Mouse (Mus musculus) thymus, postnatal 4 days (tissue): ENCODE data around the gene Mcrip2.

ENCODE experiments used
- DNase-seq: peaks from one replicate; pipeline ENCODE4 v3.0.0; 2021

Mcrip2 gene

GRCm38 (mm10) chr17:25863681-25864080, 4.9 kb downstream of the Mcrip2 start:
- no peak for DNase-seq

GRCm38 (mm10) chr17:25861704-25862612, 6.6 kb downstream of the Mcrip2 start:
- DNase-seq = no peak

GRCm38 (mm10) chr17:25860832-25861703, 7.5 kb downstream of the Mcrip2 start, which contains the start of gene Wdr90:
Gene Wdr90, minus strand, starts transcription at chr17:25861501.
- peak; percentile 89 for DNase-seq

GRCm38 (mm10) chr17:25860229-25860628, 8.3 kb downstream of the Mcrip2 start:
- no peak for DNase-seq

GRCm38 (mm10) chr17:25844396-25844901, 24.1 kb downstream of the Mcrip2 start, which contains the start of gene Rhot2:
Gene Rhot2, minus strand, starts transcription at chr17:25844851.
- peak; percentile 98 for DNase-seq

GRCm38 (mm10) chr17:25843636-25844395, 24.7 kb downstream of the Mcrip2 start:
- DNase-seq = no peak

- no peak for DNase-seq
Measured at GRCm38 (mm10) chr17:25843122-25843521, 25.4 kb downstream of the Mcrip2 start.

GRCm38 (mm10) chr17:25842509-25842908, 26.1 kb downstream of the Mcrip2 start:
- no peak for DNase-seq

GRCm38 (mm10) chr17:25841117-25841880, 27.3 kb downstream of the Mcrip2 start, which contains the start of gene Gm20683:
Gene Gm20683, minus strand, starts transcription at chr17:25841763.
- DNase-seq = no peak

GRCm38 (mm10) chr17:25840519-25840918, 28.0 kb downstream of the Mcrip2 start:
- DNase-seq = no peak

- DNase-seq = no peak
Measured at GRCm38 (mm10) chr17:25839455-25840235, 28.9 kb downstream of the Mcrip2 start.

GRCm38 (mm10) chr17:25838904-25839303, 29.7 kb downstream of the Mcrip2 start:
- DNase-seq = no peak

- no peak for DNase-seq
Measured at GRCm38 (mm10) chr17:25837533-25837932, 31.0 kb downstream of the Mcrip2 start.

GRCm38 (mm10) chr17:25837076-25837410, 31.5 kb downstream of the Mcrip2 start, which contains the start of gene Rhbdl1:
Gene Rhbdl1, minus strand, starts transcription at chr17:25837295.
- DNase-seq = peak; percentile 75

GRCm38 (mm10) chr17:25836397-25837075, 32.0 kb downstream of the Mcrip2 start:
- no peak for DNase-seq

GRCm38 (mm10) chr17:25835816-25836215, 32.7 kb downstream of the Mcrip2 start:
- no peak for DNase-seq

GRCm38 (mm10) chr17:25835301-25835700, 33.3 kb downstream of the Mcrip2 start:
- DNase-seq = no peak

GRCm38 (mm10) chr17:25834595-25835222, 33.9 kb downstream of the Mcrip2 start:
- DNase-seq = no peak

GRCm38 (mm10) chr17:25833961-25834594, 34.5 kb downstream of the Mcrip2 start:
- DNase-seq = no peak
